Mouse (Mus musculus): Measurements from ENCODE around the gene Cd300lf. TPM values are rescaled to one million over a fixed set of nuclear protein-coding genes. Genes with fewer than 3 reads are reported as not detected.

Gene Cd300lf
- polyA plus RNA-seq, 1 experiment from 2014 or later: not detected

Other genes starting within 250 kb of the Cd300lf start
- 0.74 and 0.87 TPM in 2 replicates for gene Cd300a, start 244.0 kb downstream of the Cd300lf start, polyA plus RNA-seq (2016; fragmentation: Nextera tagmentation; extraction: Ambion mirVana)
- gene Cd300lb, start 199.6 kb downstream of the Cd300lf start, polyA plus RNA-seq (2016; fragmentation: Nextera tagmentation; extraction: Ambion mirVana): not detected in 2 replicates
- gene Cd300c, start 164.8 kb downstream of the Cd300lf start, polyA plus RNA-seq (2016; fragmentation: Nextera tagmentation; extraction: Ambion mirVana): not detected in 2 replicates
- gene Cd300ld, start 144.1 kb downstream of the Cd300lf start, polyA plus RNA-seq (2016; fragmentation: Nextera tagmentation; extraction: Ambion mirVana): 0.08 and 0.11 TPM in 2 replicates
- 1.1 and 1.2 TPM in 2 replicates for gene Cd300c2, start 132.1 kb downstream of the Cd300lf start, polyA plus RNA-seq (2016; fragmentation: Nextera tagmentation; extraction: Ambion mirVana)
- gene Cd300ld2, start 117.8 kb downstream of the Cd300lf start, polyA plus RNA-seq (2016; fragmentation: Nextera tagmentation; extraction: Ambion mirVana): not detected in 2 replicates
- gene Cd300ld4, start 107.0 kb downstream of the Cd300lf start, polyA plus RNA-seq (2016; fragmentation: Nextera tagmentation; extraction: Ambion mirVana): not detected in 2 replicates
- gene Cd300ld5, start 96.2 kb downstream of the Cd300lf start, polyA plus RNA-seq (2016; fragmentation: Nextera tagmentation; extraction: Ambion mirVana): not detected in 2 replicates
- not detected in 2 replicates for gene Cd300ld3, start 85.6 kb downstream of the Cd300lf start, polyA plus RNA-seq (2016; fragmentation: Nextera tagmentation; extraction: Ambion mirVana)
- gene Cd300e, start 71.8 kb downstream of the Cd300lf start, polyA plus RNA-seq (2016; fragmentation: Nextera tagmentation; extraction: Ambion mirVana): not detected in 2 replicates
- gene Rab37, start 42.6 kb downstream of the Cd300lf start, polyA plus RNA-seq (2016; fragmentation: Nextera tagmentation; extraction: Ambion mirVana): 2.0 and 3.5 TPM in 2 replicates
- 36.7 and 41.1 TPM in 2 replicates for gene Slc9a3r1, start 29.3 kb upstream of the Cd300lf start, polyA plus RNA-seq (2016; fragmentation: Nextera tagmentation; extraction: Ambion mirVana)
- gene Tmem104, start 53.5 kb upstream of the Cd300lf start, polyA plus RNA-seq (2016; fragmentation: Nextera tagmentation; extraction: Ambion mirVana): 8.6 and 9.7 TPM in 2 replicates
- gene Nat9, start 53.9 kb upstream of the Cd300lf start, polyA plus RNA-seq (2016; fragmentation: Nextera tagmentation; extraction: Ambion mirVana): 19.7 and 20.3 TPM in 2 replicates
- gene Grin2c, start 133.3 kb upstream of the Cd300lf start, polyA plus RNA-seq (2016; fragmentation: Nextera tagmentation; extraction: Ambion mirVana): 0.96 and 1.0 TPM in 2 replicates
- gene Fdxr, start 143.1 kb upstream of the Cd300lf start, polyA plus RNA-seq (2016; fragmentation: Nextera tagmentation; extraction: Ambion mirVana): 16.4 and 18.9 TPM in 2 replicates
- 0.34 and 0.46 TPM in 2 replicates for gene Fads6, start 163.7 kb upstream of the Cd300lf start, polyA plus RNA-seq (2016; fragmentation: Nextera tagmentation; extraction: Ambion mirVana)
- gene Otop2, start 173.2 kb upstream of the Cd300lf start, polyA plus RNA-seq (2016; fragmentation: Nextera tagmentation; extraction: Ambion mirVana): not detected in 2 replicates
- gene Ush1g, start 188.0 kb upstream of the Cd300lf start, polyA plus RNA-seq (2016; fragmentation: Nextera tagmentation; extraction: Ambion mirVana): 0.08 and 0.28 TPM in 2 replicates
- 0.55 and 0.59 TPM in 2 replicates for gene Otop3, start 200.7 kb upstream of the Cd300lf start, polyA plus RNA-seq (2016; fragmentation: Nextera tagmentation; extraction: Ambion mirVana)
- 28.9 and 30.3 TPM in 2 replicates for gene Hid1, start 233.8 kb upstream of the Cd300lf start, polyA plus RNA-seq (2016; fragmentation: Nextera tagmentation; extraction: Ambion mirVana)
- 30.0 and 30.1 TPM in 2 replicates for gene Cdr2l, start 247.9 kb upstream of the Cd300lf start, polyA plus RNA-seq (2016; fragmentation: Nextera tagmentation; extraction: Ambion mirVana)

Data from neural tube, embryonic 12.5 days (tissue).